Mouse (Mus musculus) embryonic facial prominence, embryonic 12.5 days (tissue): ENCODE results near the gene Gdpd5. TPM values are rescaled to one million over a fixed set of nuclear protein-coding genes. Genes with fewer than 3 reads are reported as not detected.
A peak's percentile ranks its signal among the peaks of the same experiment; 100 is the strongest.

Source experiments
- ATAC-seq: fragments of 200-750 bp; cut with Nextera tagmentation; 2 replicates; pipeline ENCODE4 v1.8.0; 2017; ENCODE audit not compliant: insufficient number of reproducible peaks, insufficient read depth, low FRiP score, low TSS enrichment
- H3K27ac ChIP-seq: fragments of 300-500 bp; sonication (generic); 2 replicates; pipeline ENCODE4 v1.5.1; 2016; ENCODE audit warnings: mild to moderate bottlenecking
- H3K27me3 ChIP-seq: fragments of 300-500 bp; sonication (generic); 2 replicates; pipeline ENCODE4 v1.6.1; 2016; ENCODE audit warnings: mild to moderate bottlenecking, moderate library complexity
- H3K36me3 ChIP-seq: fragments of 300-500 bp; sonication (generic); 2 replicates; pipeline ENCODE4 v1.6.1; 2016; ENCODE audit warnings: mild to moderate bottlenecking
- H3K4me1 ChIP-seq: fragments of 300-500 bp; sonication (generic); 2 replicates; pipeline ENCODE4 v1.6.1; 2016
- H3K4me2 ChIP-seq: fragments of 300-500 bp; sonication (generic); replicated peaks from 2 replicates; pipeline ENCODE4 v1.6.1; 2016; ENCODE audit warnings: mild to moderate bottlenecking, moderate library complexity
- H3K4me3 ChIP-seq: fragments of 300-500 bp; sonication (generic); 2 replicates; pipeline ENCODE4 v1.5.1; 2016; ENCODE audit warnings: mild to moderate bottlenecking
- H3K9ac ChIP-seq: fragments of 300-500 bp; sonication (generic); 2 replicates; pipeline ENCODE4 v1.6.1; 2016; ENCODE audit warnings: mild to moderate bottlenecking, moderate library complexity
- H3K9me3 ChIP-seq: fragments of 300-500 bp; sonication (generic); 2 replicates; pipeline ENCODE4 v1.6.1; 2016; ENCODE audit warnings: mild to moderate bottlenecking, moderate library complexity
- WGBS: fragments of 180-500 bp; shearing (Covaris S2); methylation state at CpG from one replicate; pipeline ENCODE4 v1.1.7; 2016; 5-methylcytosine and 5-hydroxymethylcytosine counted together
- polyA plus RNA-seq: library from polyadenylated mRNA; unstranded; fragments of >200 nt; fragmentation: Nextera tagmentation; extraction: Ambion mirVana; gene quantifications from 2 replicates; pipeline ENCODE4 v1.2.1, GENCODE M21; 2016

Gdpd5 gene
- polyA plus RNA-seq, 1 experiment from 2014 or later = 20.3 TPM

- peak; percentile 73 for ATAC-seq
- Histone ChIP-seq H3K4me1 (peaks cover 28% of the 10 kb centered on the region), H3K4me3 (peak overlapping the region; percentile 54), H3K9me3 (no peaks in the 10 kb centered on the region), H3K36me3 (peaks cover 10% of the 10 kb centered on the region), H3K4me2 (peak overlapping the region; percentile 83), H3K27me3 (peaks cover 5% of the 10 kb centered on the region; the same call in 1 of the 2 replicates), H3K27ac (peak overlapping the region; percentile 91), H3K9ac (peak overlapping the region; percentile 83)
- WGBS = 2% methylated on average over 110 of the region's 145 CpGs
These were observed 87.3 kb downstream of the Gdpd5 start for GRCm38 (mm10) chr7:99468283-99469132.

GRCm38 (mm10) chr7:99469680-99470405, 88.6 kb downstream of the Gdpd5 start:
- H3K4me1 ChIP-seq = peaks cover 28% of the 10 kb centered on the region
- H3K27me3 ChIP-seq = peaks cover 5% of the 10 kb centered on the region; the same call in 1 of the 2 replicates

GRCm38 (mm10) chr7:99471578-99471977, 90.4 kb downstream of the Gdpd5 start:
- no peak for ATAC-seq
- H3K4me1 ChIP-seq = peaks cover 19% of the 10 kb centered on the region; the same call in 1 of the 2 replicates
- peaks cover 5% of the 10 kb centered on the region; the same call in 1 of the 2 replicates for H3K27me3 ChIP-seq
- peaks cover 26% of the 10 kb centered on the region for H3K36me3 ChIP-seq
- no peak overlapping the region for H3K27ac ChIP-seq
- no peak overlapping the region for H3K9ac ChIP-seq
- no peak overlapping the region for H3K4me3 ChIP-seq
- no peak overlapping the region for H3K4me2 ChIP-seq
- WGBS = 57% methylated on average over 18 of the region's 18 CpGs
- H3K9me3 ChIP-seq = no peaks in the 10 kb centered on the region

More at GRCm38 (mm10) chr7:99469680-99470405, 88.6 kb downstream of the Gdpd5 start:
- H3K9me3 ChIP-seq = no peaks in the 10 kb centered on the region
- peaks cover 22% of the 10 kb centered on the region for H3K36me3 ChIP-seq
- H3K27ac ChIP-seq = no peak overlapping the region
- H3K9ac ChIP-seq = no peak overlapping the region
- H3K4me3 ChIP-seq = no peak overlapping the region
- ATAC-seq = no peak
- no peak overlapping the region for H3K4me2 ChIP-seq
- WGBS = 79% methylated on average over 17 of the region's 17 CpGs

GRCm38 (mm10) chr7:99473638-99474407, 92.6 kb downstream of the Gdpd5 start:
- no peak for ATAC-seq
- H3K27me3 ChIP-seq = no peaks in the 10 kb centered on the region
- WGBS = 86% methylated on average over 14 of the region's 14 CpGs
- H3K9me3 ChIP-seq = no peaks in the 10 kb centered on the region
- no peak overlapping the region for H3K4me3 ChIP-seq
- H3K4me2 ChIP-seq = no peak overlapping the region
- peaks cover 5% of the 10 kb centered on the region; the same call in 1 of the 2 replicates for H3K4me1 ChIP-seq
- H3K36me3 ChIP-seq = peaks cover 49% of the 10 kb centered on the region
- no peak overlapping the region for H3K9ac ChIP-seq
- H3K27ac ChIP-seq = no peak overlapping the region

GRCm38 (mm10) chr7:99474836-99475561, 93.8 kb downstream of the Gdpd5 start:
- Histone ChIP-seq H3K4me2 (no peak overlapping the region), H3K9ac (no peak overlapping the region), H3K9me3 (no peaks in the 10 kb centered on the region), H3K4me1 (no peaks in the 10 kb centered on the region), H3K27ac (0 out of 2 replicates have a peak overlapping the region, but pooled peaks have one; percentile 23), H3K36me3 (peaks cover 60% of the 10 kb centered on the region), H3K4me3 (no peak overlapping the region), H3K27me3 (no peaks in the 10 kb centered on the region)
- WGBS = 74% methylated on average over 12 of the region's 12 CpGs
- ATAC-seq = no peak

- 87% methylated on average over 2 of the region's 2 CpGs for WGBS
- peaks cover 66% of the 10 kb centered on the region for H3K36me3 ChIP-seq
- H3K27me3 ChIP-seq = no peaks in the 10 kb centered on the region
- H3K4me2 ChIP-seq = no peak overlapping the region
- no peak overlapping the region for H3K9ac ChIP-seq
- no peak overlapping the region for H3K4me3 ChIP-seq
- peaks cover 4% of the 10 kb centered on the region; the same call in 1 of the 2 replicates for H3K4me1 ChIP-seq
- no peaks in the 10 kb centered on the region for H3K9me3 ChIP-seq
- H3K27ac ChIP-seq = no peak overlapping the region
- ATAC-seq = no peak
These were observed 94.3 kb downstream of the Gdpd5 start for GRCm38 (mm10) chr7:99475562-99475911.

GRCm38 (mm10) chr7:99476558-99477114, 95.4 kb downstream of the Gdpd5 start:
- Histone ChIP-seq H3K4me1 (peaks cover 15% of the 10 kb centered on the region), H3K9me3 (no peaks in the 10 kb centered on the region), H3K4me3 (no peak overlapping the region), H3K36me3 (peaks cover 77% of the 10 kb centered on the region), H3K4me2 (no peak overlapping the region), H3K27ac (no peak overlapping the region), H3K9ac (no peak overlapping the region), H3K27me3 (no peaks in the 10 kb centered on the region)
- 44% methylated on average over 3 of the region's 3 CpGs for WGBS
- ATAC-seq = no peak

GRCm38 (mm10) chr7:99477235-99477634, 96.0 kb downstream of the Gdpd5 start:
- H3K27me3 ChIP-seq = no peaks in the 10 kb centered on the region
- H3K4me3 ChIP-seq = no peak overlapping the region
- H3K4me2 ChIP-seq = no peak overlapping the region
- no peak overlapping the region for H3K9ac ChIP-seq
- H3K4me1 ChIP-seq = peaks cover 21% of the 10 kb centered on the region
- ATAC-seq = no peak
- WGBS = 93% methylated on average over 5 of the region's 5 CpGs
- H3K27ac ChIP-seq = no peak overlapping the region
- H3K9me3 ChIP-seq = no peaks in the 10 kb centered on the region
- peaks cover 83% of the 10 kb centered on the region for H3K36me3 ChIP-seq

GRCm38 (mm10) chr7:99482637-99483036, 101.4 kb downstream of the Gdpd5 start:
- H3K36me3 ChIP-seq = peaks cover 47% of the 10 kb centered on the region
- H3K9me3 ChIP-seq = no peaks in the 10 kb centered on the region
- H3K27ac ChIP-seq = peak overlapping the region; percentile 72
- no peaks in the 10 kb centered on the region for H3K27me3 ChIP-seq
- H3K4me1 ChIP-seq = peaks cover 23% of the 10 kb centered on the region
- ATAC-seq = no peak
- H3K9ac ChIP-seq = peak overlapping the region; percentile 85
- peak overlapping the region; percentile 72 for H3K4me3 ChIP-seq
- H3K4me2 ChIP-seq = peak overlapping the region; percentile 80
- WGBS = 3% methylated on average over 6 of the region's 6 CpGs

GRCm38 (mm10) chr7:99483271-99483923, 102.2 kb downstream of the Gdpd5 start, which contains the start of gene Rps3:
Rps3 (minus strand) TSS chr7:99483738.
- peak; percentile 93 for ATAC-seq
- peak within 1 kb of the TSS; percentile 72 for H3K27ac ChIP-seq
- WGBS = under 1% methylated on average over 45 of the region's 45 CpGs
- peaks cover 23% of the 10 kb centered on the region for H3K4me1 ChIP-seq
- peak within 1 kb of the TSS; percentile 80 for H3K4me2 ChIP-seq
- no peaks in the 10 kb centered on the region for H3K27me3 ChIP-seq
- peaks cover 40% of the 10 kb centered on the region for H3K36me3 ChIP-seq
- peak within 1 kb of the TSS; percentile 85 for H3K9ac ChIP-seq
- peak within 1 kb of the TSS; percentile 72 for H3K4me3 ChIP-seq
- H3K9me3 ChIP-seq = no peaks in the 10 kb centered on the region
